Mouse (Mus musculus) liver, embryonic 14.5 days (tissue): ENCODE measurements around the gene Zcchc9. TPM values are rescaled to one million over a fixed set of nuclear protein-coding genes. Genes with fewer than 3 reads are reported as not detected.

ENCODE experiments used
- ATAC-seq: fragments of 200-750 bp; cut with Nextera tagmentation; 2 replicates; pipeline ENCODE4 v1.8.0; 2017; ENCODE audit warnings: moderate number of reproducible peaks, mild to moderate bottlenecking, moderate library complexity; ENCODE audit not compliant: insufficient read depth
- DNase-seq, 3 experiments: peaks; one replicate each; pipeline ENCODE4 v3.0.0-alpha.2; 2012 to 2013; ENCODE audit warnings: low read depth in 3 of 3, low spot score in 3 of 3
- H3K27ac ChIP-seq: fragments of 300-500 bp; sonication (generic); 2 replicates; pipeline ENCODE4 v1.5.1; 2014; ENCODE audit warnings: moderate library complexity, mild to moderate bottlenecking, control low read depth, inconsistent platforms
- H3K27me3 ChIP-seq: fragments of 300-500 bp; sonication (generic); 2 replicates; pipeline ENCODE4 v1.6.1; 2014; ENCODE audit warnings: mild to moderate bottlenecking, low read length, moderate library complexity; ENCODE audit not compliant: control insufficient read depth, insufficient read depth
- H3K36me3 ChIP-seq: fragments of 300-500 bp; sonication (generic); replicated peaks from 2 replicates; pipeline ENCODE4 v1.6.1; 2014; ENCODE audit warnings: low read depth; ENCODE audit not compliant: control insufficient read depth, insufficient read depth
- H3K4me1 ChIP-seq, 2 experiments: fragments of 200-500 bp in 1 of 2; fragments of 300-500 bp in 1 of 2; sonication (generic) in 1 of 2; replicated peaks; 2 replicates each; pipeline ENCODE4 v1.6.1; 2012 to 2014; ENCODE audit warnings: antibody characterized with exemption in 1 of 2, inconsistent platforms in 1 of 2, low read length in 1 of 2; ENCODE audit not compliant: control insufficient read depth in 2 of 2, insufficient read depth in 2 of 2
- H3K4me2 ChIP-seq: fragments of 300-500 bp; sonication (generic); 2 replicates; pipeline ENCODE4 v1.6.1; 2014; ENCODE audit warnings: low read depth, mild to moderate bottlenecking, control low read depth, moderate library complexity
- H3K4me3 ChIP-seq, 2 experiments: fragments of 200-500 bp in 1 of 2; fragments of 300-500 bp in 1 of 2; sonication (generic) in 1 of 2; 2 replicates each; pipeline ENCODE4 v1.5.1; 2012 to 2014; ENCODE audit warnings: low read depth in 2 of 2, low read length in 2 of 2, mild to moderate bottlenecking in 2 of 2, control low read depth in 1 of 2, inconsistent platforms in 1 of 2, moderate library complexity in 1 of 2; ENCODE audit not compliant: insufficient read depth in 1 of 2
- H3K9ac ChIP-seq: fragments of 300-500 bp; sonication (generic); replicated peaks from 2 replicates; pipeline ENCODE4 v1.6.1; 2014; ENCODE audit warnings: mild to moderate bottlenecking, control low read depth, moderate library complexity
- H3K9me3 ChIP-seq: fragments of 300-500 bp; sonication (generic); 2 replicates; pipeline ENCODE4 v1.6.1; 2016; ENCODE audit warnings: low read length, mixed read lengths; ENCODE audit not compliant: control insufficient read depth
- CTCF ChIP-seq: IDR thresholded peaks from 2 replicates; pipeline ENCODE4 v1.5.1; 2016; ENCODE audit warnings: antibody characterized with exemption, low read depth, control low read depth
- EP300 ChIP-seq: IDR thresholded peaks from 2 replicates; pipeline ENCODE4 v1.6.1; 2016; ENCODE audit warnings: antibody characterized with exemption, low read depth
- WGBS: fragments of 180-500 bp; shearing (Covaris S2); extraction: QIAGEN DNeasy Blood & Tissue Kit; methylation state at CpG from one replicate; pipeline ENCODE4 v1.1.7; 2014; ENCODE audit not compliant: insufficient replicate concordance; 5-methylcytosine and 5-hydroxymethylcytosine counted together
- polyA plus RNA-seq, 2 experiments: library from polyadenylated mRNA; depleted of rRNA in 1 of 2; stranded (reverse) in 1 of 2; unstranded in 1 of 2; fragments of >200 nt; fragmentation: Nextera tagmentation in 1 of 2; extraction: Ambion mirVana in 1 of 2; gene quantifications; 2 replicates each; pipeline versions ENCODE4 v1.2.1 to v1.2.3; 2012 to 2014

The Zcchc9 gene
- polyA plus RNA-seq, 2 experiments: 6.5 to 13.9 TPM

DNA sequence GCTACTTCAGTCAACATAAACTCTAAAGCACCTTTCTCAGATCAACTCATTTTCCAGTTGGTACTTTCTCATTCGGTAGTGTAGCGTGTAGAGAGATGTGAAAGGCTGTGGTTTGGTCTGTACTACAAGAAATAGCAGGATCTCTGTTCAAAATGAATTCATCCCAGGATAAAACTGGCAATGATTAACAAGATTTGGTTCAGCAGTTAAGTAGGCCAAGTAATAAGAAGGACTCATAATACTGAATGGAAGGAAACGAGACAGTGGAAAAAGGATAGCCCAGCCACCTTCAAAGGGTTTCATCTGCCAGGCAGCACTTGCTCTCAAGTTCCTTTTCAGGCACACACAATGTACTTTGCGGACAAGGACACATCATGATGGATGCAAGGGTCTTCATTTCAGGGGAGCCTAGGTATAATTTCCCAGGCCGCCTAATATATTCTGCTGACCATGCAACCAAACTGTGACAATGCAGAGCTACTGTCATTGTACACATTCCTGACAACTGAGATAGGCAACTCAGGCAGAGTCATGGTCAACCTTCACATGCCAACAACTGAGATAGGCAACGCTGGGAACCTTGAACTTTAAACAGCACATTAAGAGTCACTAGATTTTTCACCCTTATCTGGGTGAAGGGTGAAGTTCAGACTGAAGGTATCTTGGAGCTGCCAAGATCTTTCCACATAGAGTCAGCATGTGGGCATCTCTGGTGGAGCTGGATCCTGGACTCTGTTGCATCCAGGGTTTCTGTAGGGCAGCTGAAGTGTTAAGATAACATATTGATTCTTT, 45.7 kb downstream of the Zcchc9 start:
- H3K9ac ChIP-seq: no peak overlapping the region
- H3K36me3 ChIP-seq: no peaks in the 10 kb centered on the region
- no peaks in the 10 kb centered on the region for H3K27me3 ChIP-seq
- no peak for DNase-seq
- H3K27ac ChIP-seq: no peak overlapping the region
- ATAC-seq: no peak
- no peak for TF ChIP-seq CTCF
- TF ChIP-seq EP300: no peak
- H3K4me1 ChIP-seq: no peaks in the 10 kb centered on the region
- WGBS: 70% methylated on average over 6 of the region's 6 CpGs
- no peak overlapping the region for H3K4me3 ChIP-seq
- H3K9me3 ChIP-seq: no peaks in the 10 kb centered on the region
- H3K4me2 ChIP-seq: no peak overlapping the region

DNA sequence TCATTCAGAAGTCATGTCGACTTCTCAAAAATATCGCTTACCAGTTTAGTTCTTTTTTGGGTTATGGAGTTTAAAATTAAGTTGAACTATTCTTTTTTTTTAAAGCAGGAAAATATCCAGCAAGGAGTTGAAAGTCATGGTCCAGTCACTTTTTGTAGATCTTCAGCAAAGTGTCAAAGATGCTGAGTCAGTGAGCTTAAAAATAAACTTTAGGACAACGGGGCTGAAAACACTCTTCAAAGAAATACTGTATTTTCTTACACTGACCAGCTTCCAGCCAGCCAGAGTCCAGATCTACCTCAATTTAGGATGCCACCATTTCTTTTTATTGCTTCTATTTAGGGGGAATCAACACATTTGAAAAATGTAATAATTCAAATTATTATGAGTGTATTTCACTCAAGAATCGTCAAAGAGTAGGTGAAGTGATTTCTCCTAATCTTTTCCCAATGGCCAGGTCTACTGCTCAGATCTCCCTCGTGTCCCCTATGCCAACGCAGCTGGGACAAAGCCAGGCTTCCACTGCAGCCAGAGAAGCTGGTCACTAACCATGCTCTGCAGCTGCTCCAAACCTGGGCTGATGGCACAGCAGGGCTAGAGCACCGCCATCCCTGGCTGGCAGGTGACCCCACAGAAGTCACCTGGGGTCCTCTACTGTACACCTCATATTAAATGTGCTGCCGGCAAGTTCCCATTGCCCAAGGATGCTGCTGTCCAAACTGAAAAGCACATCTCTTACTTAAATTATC, 47.0 kb downstream of the Zcchc9 start:
- H3K4me1 ChIP-seq: no peaks in the 10 kb centered on the region
- no peaks in the 10 kb centered on the region for H3K9me3 ChIP-seq
- WGBS: 77% methylated on average over 8 of the region's 8 CpGs
- ATAC-seq: no peak
- no peak for DNase-seq
- no peak for TF ChIP-seq CTCF
- TF ChIP-seq EP300: no peak
- H3K4me2 ChIP-seq: no peak overlapping the region
- no peaks in the 10 kb centered on the region for H3K27me3 ChIP-seq
- no peaks in the 10 kb centered on the region for H3K36me3 ChIP-seq
- no peak overlapping the region for H3K9ac ChIP-seq
- no peak overlapping the region for H3K27ac ChIP-seq
- H3K4me3 ChIP-seq: no peak overlapping the region

DNA sequence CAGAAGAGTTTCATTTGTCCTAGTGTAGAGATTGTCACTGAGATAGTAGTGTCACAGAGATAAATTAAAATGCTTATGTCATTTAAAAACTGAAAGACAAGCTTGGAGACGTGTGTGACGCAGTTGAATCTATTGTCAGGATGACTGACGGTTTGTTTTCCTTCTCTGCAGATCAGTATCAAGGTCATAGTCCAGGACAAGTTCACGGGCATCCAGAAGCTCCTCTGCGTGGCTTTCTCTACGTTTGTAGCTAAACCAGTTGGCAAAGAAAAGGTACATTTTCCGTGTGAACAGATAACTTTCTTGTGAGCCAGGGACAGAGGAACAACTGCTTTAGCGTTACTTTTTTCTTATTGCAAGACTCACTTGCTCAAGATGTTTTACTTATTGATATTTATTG, 47.7 kb downstream of the Zcchc9 start:
- Histone ChIP-seq H3K27me3 (no peaks in the 10 kb centered on the region), H3K9ac (no peak overlapping the region), H3K4me1 (no peaks in the 10 kb centered on the region), H3K36me3 (no peaks in the 10 kb centered on the region), H3K27ac (no peak overlapping the region), H3K9me3 (no peaks in the 10 kb centered on the region), H3K4me2 (no peak overlapping the region), H3K4me3 (no peak overlapping the region)
- DNase-seq: no peak
- no peak for TF ChIP-seq EP300
- no peak for TF ChIP-seq CTCF
- ATAC-seq: no peak
- WGBS: 48% methylated on average over 8 of the region's 8 CpGs

DNA sequence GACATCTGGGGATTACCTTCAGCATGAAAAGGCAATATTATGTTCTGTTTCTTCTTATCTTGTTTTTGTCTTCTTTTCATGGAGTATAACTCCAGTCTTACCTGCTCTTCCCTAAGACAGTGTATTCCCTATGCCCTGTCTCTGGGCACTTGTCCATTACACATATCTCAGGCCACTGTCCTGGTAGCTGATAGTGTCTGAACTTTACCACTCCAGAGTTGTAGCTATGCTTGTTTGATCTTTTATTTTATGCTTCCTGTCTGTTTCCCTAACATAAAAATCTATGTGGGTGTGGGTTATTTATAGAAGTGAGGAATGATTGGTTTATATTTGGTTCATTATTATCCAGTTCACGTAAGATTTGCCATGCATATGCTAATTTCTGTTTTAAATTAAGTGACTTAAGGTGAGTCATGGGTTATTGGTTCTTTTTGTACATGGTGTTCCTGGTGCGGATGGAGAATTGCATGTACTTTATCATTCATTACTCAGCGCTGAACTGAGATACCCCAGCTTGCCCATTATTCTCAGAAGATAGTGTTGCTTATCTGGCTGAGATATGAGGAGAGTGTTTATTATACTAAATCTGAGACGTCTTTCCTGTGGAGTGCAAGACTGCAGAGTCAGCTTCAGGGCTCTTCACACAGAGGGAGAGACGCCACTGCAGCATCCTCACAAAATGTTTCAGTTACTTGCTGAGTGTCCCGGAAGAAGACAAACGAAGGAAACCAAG, 49.0 kb downstream of the Zcchc9 start:
- H3K36me3 ChIP-seq: no peaks in the 10 kb centered on the region
- no peaks in the 10 kb centered on the region for H3K27me3 ChIP-seq
- H3K4me3 ChIP-seq: no peak overlapping the region
- no peak overlapping the region for H3K4me2 ChIP-seq
- H3K9ac ChIP-seq: no peak overlapping the region
- WGBS: 56% methylated on average over 7 of the region's 7 CpGs
- no peaks in the 10 kb centered on the region for H3K4me1 ChIP-seq
- TF ChIP-seq EP300 (no peak), CTCF (no peak)
- no peaks in the 10 kb centered on the region for H3K9me3 ChIP-seq
- ATAC-seq (no peak), DNase-seq (no peak)
- no peak overlapping the region for H3K27ac ChIP-seq

DNA sequence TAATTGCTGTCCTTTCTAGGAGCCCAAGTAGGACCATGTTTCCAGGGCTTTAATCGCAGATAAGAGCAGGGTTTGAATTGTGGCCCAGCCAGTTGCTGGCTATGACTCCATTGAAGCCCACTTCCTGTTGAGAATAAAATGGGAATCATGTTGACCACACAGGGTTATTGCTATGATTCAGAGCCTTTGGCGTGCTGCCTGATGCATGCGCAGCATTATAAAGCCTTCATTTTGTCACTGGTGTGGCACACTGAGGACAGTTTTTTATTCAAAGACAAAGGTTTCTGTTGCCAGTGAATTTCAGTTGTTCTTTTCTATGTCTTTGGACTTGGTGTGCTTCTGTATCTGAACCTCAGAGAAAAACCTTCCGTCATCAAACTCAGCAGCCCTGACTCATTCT, 51.3 kb downstream of the Zcchc9 start:
- Histone ChIP-seq H3K36me3 (no peaks in the 10 kb centered on the region), H3K4me3 (no peak overlapping the region), H3K27me3 (no peaks in the 10 kb centered on the region), H3K4me1 (no peaks in the 10 kb centered on the region), H3K9me3 (no peaks in the 10 kb centered on the region), H3K9ac (no peak overlapping the region), H3K4me2 (no peak overlapping the region), H3K27ac (no peak overlapping the region)
- DNase-seq (no peak), ATAC-seq (no peak)
- WGBS: 73% methylated on average over 4 of the region's 4 CpGs
- TF ChIP-seq EP300: no peak
- TF ChIP-seq CTCF: no peak
